Mouse (Mus musculus) megakaryocyte, embryonic 14.5 days (primary cell): ENCODE measurements at regions not wholly inside any gene's neighbourhood (a gene's known extent, or its start where the extent isn't known, plus 50 kb on each side); places are given as distances from the start of the nearest gene placed in this dataset.

ENCODE experiments used
- H3K27me3 ChIP-seq: replicated peaks from 2 replicates; pipeline ENCODE3; 2012; ENCODE audit warnings: inconsistent platforms
- H3K36me3 ChIP-seq: replicated peaks from 2 replicates; pipeline ENCODE3; 2012; ENCODE audit warnings: low read length, inconsistent platforms, mixed read lengths
- H3K4me1 ChIP-seq: 2 replicates; pipeline ENCODE4 v1.6.1; 2012; ENCODE audit warnings: inconsistent platforms
- H3K4me3 ChIP-seq: replicated peaks from 2 replicates; pipeline ENCODE3; 2012; ENCODE audit warnings: moderate library complexity, mild to moderate bottlenecking, inconsistent platforms
- H3K9me3 ChIP-seq: 2 replicates; pipeline ENCODE4 v1.6.1; 2012; ENCODE audit warnings: inconsistent platforms
- FLI1 ChIP-seq: IDR thresholded peaks from 2 replicates; pipeline ENCODE4 v1.6.1; 2012; ENCODE audit warnings: low read length, inconsistent platforms, mixed read lengths
- GATA1 ChIP-seq: IDR thresholded peaks from 3 replicates; pipeline ENCODE4 v1.6.1; 2012; ENCODE audit warnings: mixed read lengths, low read length, inconsistent platforms, borderline replicate concordance

DNA sequence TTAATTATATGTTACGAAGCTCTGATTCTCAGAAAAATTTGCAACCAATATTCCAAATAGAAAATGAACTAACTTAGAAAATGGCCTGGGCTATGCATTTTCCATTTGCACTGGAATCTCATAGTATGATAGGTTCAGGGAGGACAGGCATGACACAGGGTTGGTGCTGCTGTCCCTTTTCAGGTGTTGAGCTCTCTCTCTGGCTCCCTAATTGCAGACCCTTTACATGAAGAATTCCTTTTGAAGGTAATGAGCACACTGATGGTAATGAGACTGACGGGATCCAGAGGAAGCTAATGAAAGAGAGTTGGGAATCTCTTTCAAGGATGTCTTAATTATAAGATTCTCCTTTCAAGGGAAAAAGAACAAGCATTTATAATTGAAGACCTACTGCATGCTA lies 87.6 kb downstream of the Serpinb8 start:
- no peaks in the 10 kb centered on the region for H3K27me3 ChIP-seq
- H3K4me3 ChIP-seq: no peak overlapping the region
- H3K4me1 ChIP-seq: no peaks in the 10 kb centered on the region
- no peaks in the 10 kb centered on the region for H3K36me3 ChIP-seq
- H3K9me3 ChIP-seq: no peaks in the 10 kb centered on the region
- no peak for TF ChIP-seq FLI1
- no peak for TF ChIP-seq GATA1

DNA sequence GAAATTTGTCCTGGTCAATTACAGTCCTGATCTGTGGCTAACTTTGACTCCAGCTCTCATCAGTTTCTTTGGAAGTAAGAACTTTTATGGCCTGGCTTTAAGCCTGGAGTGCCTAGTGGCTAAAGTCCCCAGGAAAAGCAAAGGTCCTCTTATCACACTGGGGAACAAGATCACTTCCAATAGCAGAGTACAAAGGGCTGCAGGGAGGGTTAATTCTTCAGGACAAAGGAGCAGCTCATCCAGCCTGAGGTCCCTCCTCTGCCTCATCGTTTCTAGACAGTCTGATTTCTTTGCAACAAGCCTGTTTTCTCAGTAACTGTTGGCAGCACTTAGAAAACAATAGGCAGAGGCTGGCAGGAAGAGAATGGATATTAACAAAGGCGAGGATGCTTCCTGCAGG lies 107.1 kb downstream of the Serpinb8 start:
- Histone ChIP-seq H3K9me3 (0 out of 2 replicates have a peak, but pooled peaks cover 3% of the 10 kb centered on the region), H3K27me3 (no peaks in the 10 kb centered on the region), H3K4me3 (no peak overlapping the region), H3K4me1 (no peaks in the 10 kb centered on the region; the same call in 1 of the 2 replicates), H3K36me3 (no peaks in the 10 kb centered on the region)
- no peak for TF ChIP-seq GATA1
- TF ChIP-seq FLI1: no peak

DNA sequence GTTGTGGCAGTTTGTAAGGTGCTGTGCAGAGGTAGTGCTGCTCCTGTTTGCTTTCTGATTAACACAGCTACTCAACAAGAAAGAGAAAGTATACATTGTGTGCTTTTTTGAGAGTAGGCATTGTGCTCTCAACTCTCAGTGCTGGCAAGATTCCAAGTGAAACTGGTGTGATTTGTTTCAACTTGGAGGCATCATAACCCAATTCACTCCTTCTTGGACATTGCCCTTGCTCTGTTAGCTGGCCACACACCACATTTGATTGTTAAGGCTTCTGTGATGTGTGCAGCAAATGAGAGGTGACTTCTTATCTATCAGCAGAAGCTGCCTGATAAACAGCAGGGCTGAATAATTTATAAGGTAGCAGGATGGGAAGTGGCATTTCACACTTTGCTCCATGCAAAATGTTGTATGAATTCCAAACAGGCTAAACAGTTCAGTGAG lies 116.3 kb downstream of the Serpinb8 start:
- Histone ChIP-seq H3K36me3 (no peaks in the 10 kb centered on the region), H3K9me3 (no peaks in the 10 kb centered on the region), H3K27me3 (no peaks in the 10 kb centered on the region), H3K4me1 (peaks cover 4% of the 10 kb centered on the region; the same call in 1 of the 2 replicates), H3K4me3 (no peak overlapping the region)
- TF ChIP-seq GATA1: no peak
- no peak for TF ChIP-seq FLI1

DNA sequence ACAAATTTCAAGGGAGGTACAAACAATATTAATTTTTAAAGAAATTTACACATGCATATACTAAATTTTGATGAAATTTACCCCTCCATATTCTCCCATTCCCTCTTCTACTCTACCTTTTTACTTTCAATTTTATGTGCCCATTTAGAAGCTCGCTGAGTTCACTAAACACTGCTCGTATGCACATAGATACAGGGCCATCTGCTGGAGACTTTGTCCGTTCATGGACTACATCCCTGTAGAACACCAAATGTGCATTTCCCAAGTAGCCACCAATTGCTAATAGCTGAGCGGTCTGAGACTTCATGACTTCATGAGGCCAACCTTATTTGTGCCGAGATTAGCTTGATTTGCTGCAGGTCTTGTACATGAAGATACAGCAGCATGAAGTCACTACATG lies 118.8 kb downstream of the Serpinb8 start:
- Histone ChIP-seq H3K4me3 (no peak overlapping the region), H3K27me3 (no peaks in the 10 kb centered on the region), H3K4me1 (peaks cover 3% of the 10 kb centered on the region; the same call in 1 of the 2 replicates), H3K36me3 (no peaks in the 10 kb centered on the region), H3K9me3 (no peaks in the 10 kb centered on the region)
- TF ChIP-seq FLI1 (no peak), GATA1 (no peak)

DNA sequence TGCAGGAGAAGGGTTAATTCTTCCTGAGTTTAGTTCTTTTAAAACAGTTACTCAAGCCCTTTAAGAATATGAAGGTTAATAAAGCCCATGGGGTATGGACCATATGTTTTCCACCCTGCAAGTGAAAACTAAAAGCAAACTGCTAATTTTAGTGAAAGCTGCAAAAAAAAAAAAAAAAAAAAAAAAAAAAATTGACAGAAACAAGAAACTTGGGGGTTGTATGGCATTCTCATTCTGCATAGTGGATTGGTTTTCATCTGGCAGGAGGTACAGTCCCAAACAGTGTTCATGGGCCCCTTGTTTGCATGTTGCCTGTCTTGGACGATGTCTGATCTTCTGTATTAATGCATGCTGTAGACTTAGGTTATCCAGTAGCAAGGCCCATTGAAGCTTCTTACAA lies 125.1 kb downstream of the Serpinb8 start:
- no peak for TF ChIP-seq GATA1
- TF ChIP-seq FLI1: no peak
- Histone ChIP-seq H3K9me3 (no peaks in the 10 kb centered on the region), H3K36me3 (no peaks in the 10 kb centered on the region)

DNA sequence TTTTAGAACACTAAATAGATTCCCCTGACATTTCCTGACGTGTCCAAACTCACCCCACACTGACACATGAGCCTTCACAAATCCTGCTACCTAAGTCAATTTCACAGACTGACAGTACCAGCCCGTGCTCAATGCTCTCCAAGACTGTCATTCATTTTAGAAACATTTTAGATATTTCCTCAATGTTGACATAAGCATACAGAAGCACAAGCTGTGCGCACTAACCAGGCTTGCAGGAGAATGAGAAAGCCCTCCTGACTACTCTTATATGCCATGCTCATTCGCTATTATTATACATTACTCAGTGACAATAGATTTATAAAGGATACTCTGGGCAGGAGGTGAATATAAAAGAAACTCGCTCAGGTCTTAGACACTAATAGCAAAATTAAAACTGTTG lies 129.5 kb downstream of the Serpinb8 start:
- Histone ChIP-seq H3K4me1 (no peaks in the 10 kb centered on the region), H3K4me3 (no peak overlapping the region), H3K9me3 (no peaks in the 10 kb centered on the region), H3K36me3 (no peaks in the 10 kb centered on the region), H3K27me3 (no peaks in the 10 kb centered on the region)
- TF ChIP-seq FLI1 (no peak), GATA1 (no peak)

More for the DNA sequence above, 125.1 kb downstream of the Serpinb8 start:
- no peaks in the 10 kb centered on the region for H3K27me3 ChIP-seq
- no peak overlapping the region for H3K4me3 ChIP-seq
- H3K4me1 ChIP-seq: no peaks in the 10 kb centered on the region

DNA sequence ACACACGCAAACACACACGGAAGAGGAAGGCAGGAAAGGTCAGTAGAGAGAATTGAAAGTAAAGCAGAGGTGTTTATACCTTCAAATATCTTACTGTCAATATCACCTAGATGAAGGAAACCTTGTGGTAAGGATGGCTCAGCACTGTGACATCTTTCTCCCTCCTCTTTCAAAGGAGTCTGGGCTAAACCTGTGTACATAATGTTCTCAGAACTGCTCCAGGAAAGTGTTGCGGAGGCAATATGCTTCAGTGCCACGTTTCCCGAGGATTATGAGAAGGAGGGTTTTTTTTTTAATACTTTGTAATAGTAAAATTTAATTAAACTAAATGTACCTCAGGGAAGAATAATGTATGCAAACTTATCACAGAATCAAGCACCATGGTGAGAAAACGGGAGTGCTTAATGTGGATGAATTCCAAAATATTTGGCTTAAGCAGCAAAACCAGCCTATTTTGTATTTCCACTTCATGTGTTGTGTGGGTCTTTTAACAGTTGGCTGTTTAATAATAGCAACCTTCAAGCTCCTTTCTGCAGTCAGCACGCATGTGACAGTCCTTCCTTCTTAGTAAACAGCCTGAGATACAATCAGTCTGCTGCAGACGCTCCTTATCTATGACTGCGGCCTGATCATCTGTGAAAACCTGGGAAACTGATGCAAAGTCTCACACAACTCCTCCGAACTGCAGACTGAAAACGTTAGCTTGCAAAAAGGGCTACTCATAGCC lies 138.5 kb downstream of the Serpinb8 start:
- Histone ChIP-seq H3K4me1 (no peaks in the 10 kb centered on the region), H3K27me3 (no peaks in the 10 kb centered on the region), H3K4me3 (no peak overlapping the region), H3K36me3 (no peaks in the 10 kb centered on the region), H3K9me3 (no peaks in the 10 kb centered on the region)
- no peak for TF ChIP-seq FLI1
- TF ChIP-seq GATA1: no peak

DNA sequence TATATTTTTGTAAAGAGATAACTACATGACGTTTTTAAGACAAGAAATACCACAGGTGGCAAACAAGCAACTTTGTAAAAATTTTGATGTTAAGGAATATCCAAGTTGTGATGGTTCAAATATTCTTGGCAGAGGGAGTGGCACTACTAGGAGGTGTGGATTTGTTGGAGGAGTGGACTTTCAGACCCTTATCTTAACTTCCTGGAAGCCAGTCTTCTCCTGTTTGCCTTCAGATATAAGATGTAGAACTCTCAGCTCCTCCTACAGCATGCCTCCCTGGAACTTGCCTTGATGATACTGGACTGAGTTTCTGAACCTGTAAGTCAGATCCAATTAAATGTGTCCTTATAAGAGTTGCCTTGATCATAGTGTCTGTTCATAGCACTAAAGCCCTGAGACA lies 175.5 kb downstream of the Serpinb8 start:
- TF ChIP-seq FLI1 (no peak), GATA1 (no peak)
- H3K4me3 ChIP-seq: no peak overlapping the region
- no peaks in the 10 kb centered on the region for H3K36me3 ChIP-seq
- H3K4me1 ChIP-seq: no peaks in the 10 kb centered on the region
- H3K27me3 ChIP-seq: no peaks in the 10 kb centered on the region
- H3K9me3 ChIP-seq: no peaks in the 10 kb centered on the region

DNA sequence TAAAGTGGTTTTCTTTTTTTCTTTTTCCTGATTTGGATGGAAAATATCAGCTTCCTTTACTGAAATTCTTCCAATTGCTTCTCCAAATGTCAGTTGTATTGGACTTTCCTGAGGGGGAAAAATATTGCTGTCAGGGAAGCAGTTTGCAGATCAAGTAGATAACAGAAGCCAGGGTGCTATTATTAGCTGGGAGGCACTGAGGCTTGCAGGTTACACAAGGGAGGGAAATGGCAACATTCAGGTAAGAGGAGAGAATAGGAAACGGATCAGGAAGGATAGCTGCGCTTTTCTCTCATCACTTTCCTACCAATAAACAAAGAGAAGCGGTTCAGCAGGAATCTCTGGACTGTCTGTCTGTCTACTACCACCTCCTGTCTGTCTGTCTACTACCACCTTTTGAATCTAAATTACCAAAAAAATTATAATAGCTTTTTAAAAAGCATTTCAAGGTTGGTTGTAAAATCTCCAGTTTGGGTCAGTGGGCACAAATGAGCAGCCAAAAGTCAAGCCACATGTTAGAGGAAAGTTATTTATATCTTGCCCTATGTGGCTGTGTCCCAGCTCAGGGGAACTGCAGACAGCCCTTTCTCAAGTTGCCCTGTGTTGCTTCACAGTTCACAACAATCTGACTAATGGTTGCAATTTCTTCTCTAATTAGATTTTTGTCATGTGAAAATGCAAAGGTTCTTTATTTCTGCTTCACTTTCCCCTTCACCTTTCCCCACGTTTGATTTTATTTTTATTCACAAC lies 177.6 kb downstream of the Serpinb8 start:
- no peak for TF ChIP-seq GATA1
- no peak for TF ChIP-seq FLI1
- H3K36me3 ChIP-seq: no peaks in the 10 kb centered on the region

DNA sequence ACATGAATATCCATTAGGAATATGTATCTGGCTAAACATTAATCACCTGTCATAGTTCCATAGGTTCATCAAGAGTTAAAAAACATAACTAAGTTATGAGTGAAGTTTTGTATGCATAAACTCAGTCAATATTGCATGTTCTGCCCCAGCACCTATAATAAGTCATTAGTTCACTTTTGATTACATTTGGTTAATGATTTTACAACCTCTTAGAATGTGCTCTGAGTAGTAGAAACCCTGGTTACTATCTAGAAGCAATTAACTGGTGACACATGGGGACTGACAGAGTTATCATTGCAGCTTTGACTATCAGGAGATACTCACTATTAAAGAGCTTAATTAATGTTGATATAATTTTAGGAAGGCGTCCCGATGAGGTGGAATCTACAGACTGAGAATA lies 183.2 kb downstream of the Serpinb8 start:
- TF ChIP-seq GATA1 (no peak), FLI1 (no peak)
- H3K4me3 ChIP-seq: no peak overlapping the region
- H3K9me3 ChIP-seq: no peaks in the 10 kb centered on the region
- H3K27me3 ChIP-seq: no peaks in the 10 kb centered on the region
- no peaks in the 10 kb centered on the region for H3K4me1 ChIP-seq
- no peaks in the 10 kb centered on the region for H3K36me3 ChIP-seq

More for the DNA sequence above, 177.6 kb downstream of the Serpinb8 start:
- Histone ChIP-seq H3K27me3 (no peaks in the 10 kb centered on the region), H3K4me1 (no peaks in the 10 kb centered on the region), H3K9me3 (no peaks in the 10 kb centered on the region), H3K4me3 (no peak overlapping the region)

DNA sequence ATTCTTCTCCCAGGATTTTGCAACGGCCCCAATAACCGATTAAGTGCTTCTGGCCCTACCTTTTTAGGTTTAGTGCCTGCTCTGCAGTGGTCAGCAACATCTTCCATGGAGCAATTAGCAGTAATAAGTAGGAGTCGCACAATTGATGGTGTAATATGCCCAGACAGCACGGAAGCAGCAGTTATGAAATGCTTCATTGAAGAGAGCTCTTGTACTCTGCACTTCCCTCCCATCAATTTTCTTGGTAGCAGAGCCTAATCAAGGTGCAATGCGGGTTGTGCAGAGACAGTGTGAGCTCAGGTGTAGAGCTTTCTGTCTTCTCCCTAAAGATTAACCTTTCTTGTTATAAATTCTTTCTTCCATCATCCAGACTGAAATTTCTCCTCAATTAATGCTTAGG lies 193.3 kb downstream of the Serpinb8 start:
- no peaks in the 10 kb centered on the region for H3K27me3 ChIP-seq
- no peaks in the 10 kb centered on the region for H3K4me1 ChIP-seq
- H3K4me3 ChIP-seq: no peak overlapping the region
- no peaks in the 10 kb centered on the region for H3K36me3 ChIP-seq
- no peak for TF ChIP-seq FLI1
- no peak for TF ChIP-seq GATA1
- H3K9me3 ChIP-seq: peaks cover 7% of the 10 kb centered on the region
